Mouse (Mus musculus) hindbrain, embryonic 10.5 days (tissue): ENCODE results near the gene Actl6a. TPM values are rescaled to one million over a fixed set of nuclear protein-coding genes. Genes with fewer than 3 reads are reported as not detected.
A peak's percentile ranks its signal among the peaks of the same experiment; 100 is the strongest.
"Not testable (repeated sequence)": the region's sequence is repeated elsewhere in the genome, so short reads cannot be mapped to it uniquely, and the experiment has no call there.

Source experiments
- DNase-seq: peaks from one replicate; pipeline ENCODE4 v3.0.0-alpha.2; 2017; ENCODE audit warnings: low spot score
- H3K27ac ChIP-seq: fragments of 300-500 bp; sonication (generic); 2 replicates; pipeline ENCODE4 v1.5.1; 2016; ENCODE audit warnings: mild to moderate bottlenecking, moderate library complexity
- H3K27me3 ChIP-seq: fragments of 300-500 bp; sonication (generic); 2 replicates; pipeline ENCODE4 v1.6.1; 2016; ENCODE audit warnings: mild to moderate bottlenecking; ENCODE audit not compliant: poor library complexity, insufficient read depth, severe bottlenecking
- H3K36me3 ChIP-seq: fragments of 300-500 bp; sonication (generic); 2 replicates; pipeline ENCODE4 v1.6.1; 2016; ENCODE audit warnings: mild to moderate bottlenecking, moderate library complexity
- H3K4me1 ChIP-seq: fragments of 300-500 bp; sonication (generic); replicated peaks from 2 replicates; pipeline ENCODE4 v1.6.1; 2016; ENCODE audit warnings: mild to moderate bottlenecking
- H3K4me3 ChIP-seq: fragments of 300-500 bp; sonication (generic); 2 replicates; pipeline ENCODE4 v1.5.1; 2016; ENCODE audit warnings: mild to moderate bottlenecking, moderate library complexity
- H3K9me3 ChIP-seq: fragments of 300-500 bp; sonication (generic); 2 replicates; pipeline ENCODE4 v1.6.1; 2016; ENCODE audit warnings: mild to moderate bottlenecking, moderate library complexity
- WGBS: fragments of 180-500 bp; shearing (Covaris S2); methylation state at CpG from one replicate; pipeline ENCODE4 v1.1.7; 2016; 5-methylcytosine and 5-hydroxymethylcytosine counted together
- polyA plus RNA-seq: library from polyadenylated mRNA; unstranded; fragments of >200 nt; fragmentation: Nextera tagmentation; extraction: Ambion mirVana; gene quantifications from 2 replicates; pipeline ENCODE4 v1.2.1, GENCODE M21; 2016

Gene Actl6a
- polyA plus RNA-seq, 1 experiment from 2014 or later: 244 TPM

- 90% methylated on average over 10 of the region's 10 CpGs for WGBS
- not testable (repeated sequence) for DNase-seq, H3K4me1 ChIP-seq, H3K9me3 ChIP-seq, H3K27me3 ChIP-seq, H3K27ac ChIP-seq, H3K36me3 ChIP-seq, H3K4me3 ChIP-seq
These were observed 1.5 kb upstream of the Actl6a start for GRCm38 (mm10) chr3:32704632-32705031.

GRCm38 (mm10) chr3:32708052-32708367, 1.9 kb downstream of the Actl6a start:
- H3K27ac ChIP-seq: peak overlapping the region; percentile 98
- no peak for DNase-seq
- H3K9me3 ChIP-seq: no peaks in the 10 kb centered on the region
- H3K4me1 ChIP-seq: peaks cover 12% of the 10 kb centered on the region
- no peaks in the 10 kb centered on the region for H3K27me3 ChIP-seq
- peaks cover 18% of the 10 kb centered on the region for H3K36me3 ChIP-seq
- 4% methylated on average over 4 of the region's 4 CpGs for WGBS
- peak overlapping the region; percentile 99 for H3K4me3 ChIP-seq

- DNase-seq: peak; percentile 99
- Histone ChIP-seq H3K36me3 (peaks cover 24% of the 10 kb centered on the region), H3K4me1 (peaks cover 12% of the 10 kb centered on the region), H3K27me3 (no peaks in the 10 kb centered on the region), H3K9me3 (no peaks in the 10 kb centered on the region), H3K27ac (peak overlapping the region; percentile 98), H3K4me3 (peak overlapping the region; percentile 99)
- WGBS: under 1% methylated on average over 90 of the region's 90 CpGs
These were observed 2.5 kb downstream of the Actl6a start for GRCm38 (mm10) chr3:32708368-32709231.

GRCm38 (mm10) chr3:32709388-32709787, 3.3 kb downstream of the Actl6a start:
- no peak for DNase-seq
- WGBS: 9% methylated on average over 9 of the region's 9 CpGs

GRCm38 (mm10) chr3:32713711-32714110, 7.6 kb downstream of the Actl6a start:
- H3K27ac ChIP-seq: no peak overlapping the region
- no peaks in the 10 kb centered on the region for H3K9me3 ChIP-seq
- 91% methylated on average over 3 of the region's 3 CpGs for WGBS
- peaks cover 75% of the 10 kb centered on the region for H3K36me3 ChIP-seq
- H3K4me1 ChIP-seq: peaks cover 12% of the 10 kb centered on the region
- no peak overlapping the region for H3K4me3 ChIP-seq
- H3K27me3 ChIP-seq: no peaks in the 10 kb centered on the region
- no peak for DNase-seq

More at GRCm38 (mm10) chr3:32709388-32709787, 3.3 kb downstream of the Actl6a start:
- Histone ChIP-seq H3K9me3 (no peaks in the 10 kb centered on the region), H3K4me3 (peak overlapping the region; percentile 99), H3K27me3 (no peaks in the 10 kb centered on the region), H3K27ac (peak overlapping the region; percentile 98), H3K4me1 (peaks cover 12% of the 10 kb centered on the region), H3K36me3 (peaks cover 32% of the 10 kb centered on the region)

- DNase-seq, H3K9me3 ChIP-seq, H3K27me3 ChIP-seq, H3K4me1 ChIP-seq, H3K27ac ChIP-seq, H3K4me3 ChIP-seq: not testable (repeated sequence)
- H3K36me3 ChIP-seq: peaks cover 100% of the 10 kb centered on the region
- 96% methylated on average over 6 of the region's 6 CpGs for WGBS
These were observed 11.3 kb downstream of the Actl6a start for GRCm38 (mm10) chr3:32717403-32717802.

- Histone ChIP-seq H3K4me1 (no peaks in the 10 kb centered on the region), H3K36me3 (peaks cover 100% of the 10 kb centered on the region), H3K9me3 (0 out of 2 replicates have a peak, but pooled peaks cover 1% of the 10 kb centered on the region), H3K27me3 (no peaks in the 10 kb centered on the region), H3K4me3 (no peak overlapping the region), H3K27ac (no peak overlapping the region)
- DNase-seq: no peak
- WGBS: 95% methylated on average over 5 of the region's 5 CpGs
These were observed 12.2 kb downstream of the Actl6a start for GRCm38 (mm10) chr3:32718271-32718670.

GRCm38 (mm10) chr3:32724191-32724590, 18.1 kb downstream of the Actl6a start:
- no peak for DNase-seq
- peaks cover 99% of the 10 kb centered on the region for H3K36me3 ChIP-seq
- no peak overlapping the region for H3K4me3 ChIP-seq
- no peaks in the 10 kb centered on the region for H3K27me3 ChIP-seq
- no peaks in the 10 kb centered on the region for H3K4me1 ChIP-seq
- 94% methylated on average over 7 of the region's 7 CpGs for WGBS
- 0 out of 2 replicates have a peak, but pooled peaks cover 4% of the 10 kb centered on the region for H3K9me3 ChIP-seq
- no peak overlapping the region for H3K27ac ChIP-seq

GRCm38 (mm10) chr3:32725951-32726350, 19.9 kb downstream of the Actl6a start:
- peaks cover 98% of the 10 kb centered on the region for H3K36me3 ChIP-seq
- 86% methylated on average over 5 of the region's 5 CpGs for WGBS
- H3K9me3 ChIP-seq: 0 out of 2 replicates have a peak, but pooled peaks cover 4% of the 10 kb centered on the region
- H3K4me1 ChIP-seq: no peaks in the 10 kb centered on the region
- H3K27ac ChIP-seq: no peak overlapping the region
- DNase-seq: no peak
- H3K27me3 ChIP-seq: no peaks in the 10 kb centered on the region
- H3K4me3 ChIP-seq: no peak overlapping the region

GRCm38 (mm10) chr3:32727861-32728260, 21.8 kb downstream of the Actl6a start:
- H3K36me3 ChIP-seq: peaks cover 97% of the 10 kb centered on the region
- H3K27me3 ChIP-seq: no peaks in the 10 kb centered on the region
- H3K27ac ChIP-seq: no peak overlapping the region
- no peak overlapping the region for H3K4me3 ChIP-seq
- 0 out of 2 replicates have a peak, but pooled peaks cover 4% of the 10 kb centered on the region for H3K9me3 ChIP-seq
- no peak for DNase-seq
- H3K4me1 ChIP-seq: no peaks in the 10 kb centered on the region
- WGBS: 90% methylated on average over 4 of the region's 4 CpGs

GRCm38 (mm10) chr3:32736244-32737171, 30.4 kb downstream of the Actl6a start, which contains the start of gene Ndufb5:
TSS of gene Ndufb5 (plus strand) at chr3:32736990.
- peaks cover 23% of the 10 kb centered on the region for H3K4me1 ChIP-seq
- peak within 1 kb of the TSS; percentile 76 for H3K4me3 ChIP-seq
- H3K36me3 ChIP-seq: peaks cover 41% of the 10 kb centered on the region
- peak; percentile 98 for DNase-seq
- H3K27ac ChIP-seq: peak within 1 kb of the TSS; percentile 88
- no peaks in the 10 kb centered on the region for H3K27me3 ChIP-seq
- WGBS: under 1% methylated on average over 62 of the region's 62 CpGs
- H3K9me3 ChIP-seq: no peaks in the 10 kb centered on the region

- WGBS: under 1% methylated on average over 31 of the region's 31 CpGs
- H3K4me3 ChIP-seq: peak within 1 kb of the TSS; percentile 76
- H3K9me3 ChIP-seq: no peaks in the 10 kb centered on the region
- peaks cover 41% of the 10 kb centered on the region for H3K36me3 ChIP-seq
- DNase-seq: no peak
- peak within 1 kb of the TSS; percentile 88 for H3K27ac ChIP-seq
- H3K27me3 ChIP-seq: no peaks in the 10 kb centered on the region
- H3K4me1 ChIP-seq: peaks cover 23% of the 10 kb centered on the region
These were observed 31.1 kb downstream of the Actl6a start, which contains the start of gene Mrpl47 for GRCm38 (mm10) chr3:32737172-32737655. TSS of gene Mrpl47 (minus strand) at chr3:32737605.
